Mouse (Mus musculus) heart, adult 2 months (tissue): ENCODE measurements around the gene Vti1b. TPM values are rescaled to one million over a fixed set of nuclear protein-coding genes. Genes with fewer than 3 reads are reported as not detected.

Experiments
- DNase-seq, 2 experiments: peaks; one replicate each; pipeline ENCODE4 v3.0.0; 2021
- H3K27ac ChIP-seq: fragments of 200-600 bp; 2 replicates; pipeline ENCODE4 v1.8.1; 2022
- H3K27me3 ChIP-seq: fragments of 200-500 bp; 2 replicates; pipeline ENCODE4 v1.6.1; 2012; ENCODE audit warnings: mild to moderate bottlenecking, low read length, inconsistent platforms, mixed read lengths; ENCODE audit not compliant: control insufficient read depth, insufficient read depth
- H3K36me3 ChIP-seq: fragments of 200-500 bp; 2 replicates; pipeline ENCODE4 v1.6.1; 2012; ENCODE audit warnings: low read length, inconsistent platforms; ENCODE audit not compliant: control insufficient read depth, insufficient read depth
- H3K4me1 ChIP-seq: fragments of 200-500 bp; 2 replicates; pipeline ENCODE4 v1.6.1; 2011; ENCODE audit warnings: low read length; ENCODE audit not compliant: control insufficient read depth, insufficient read depth
- H3K4me3 ChIP-seq: fragments of 200-600 bp; 2 replicates; pipeline ENCODE4 v1.8.1; 2022
- H3K79me2 ChIP-seq: fragments of 200-500 bp; replicated peaks from 2 replicates; pipeline ENCODE4 v1.6.1; 2012; ENCODE audit warnings: mild to moderate bottlenecking, inconsistent platforms, low read length, moderate library complexity, mixed read lengths; ENCODE audit not compliant: control insufficient read depth, insufficient read depth
- H3K9ac ChIP-seq: fragments of 200-500 bp; 2 replicates; pipeline ENCODE4 v1.6.1; 2012; ENCODE audit warnings: low read depth, mild to moderate bottlenecking, control low read depth, inconsistent platforms, low read length, mixed read lengths
- CTCF ChIP-seq: fragments of 200-600 bp; IDR thresholded peaks from 2 replicates; pipeline ENCODE4 v1.8.1; 2022; ENCODE audit warnings: antibody characterized with exemption, mild to moderate bottlenecking, moderate library complexity
- EP300 ChIP-seq: fragments of 200-500 bp; IDR thresholded peaks from 2 replicates; pipeline ENCODE4 v1.6.1; 2011; ENCODE audit warnings: low read depth, low read length, control low read depth; ENCODE audit not compliant: insufficient read depth
- POLR2A ChIP-seq: fragments of 200-500 bp; IDR thresholded peaks from 2 replicates; pipeline ENCODE4 v1.6.1; 2011; ENCODE audit warnings: mild to moderate bottlenecking, low read depth, low read length, control low read depth; ENCODE audit not compliant: insufficient read depth
- WGBS: fragments of 180-500 bp; shearing (Covaris S2); methylation state at CpG from one replicate; pipeline ENCODE4 v1.1.7; 2018; 5-methylcytosine and 5-hydroxymethylcytosine counted together
- intact Hi-C: fragments of 180-260 bp; cut with DNase I; formaldehyde crosslinking; loops from one replicate; pipeline ENCODE4 v1.15.1; 2025
- polyA plus RNA-seq: library from polyadenylated mRNA; depleted of rRNA; stranded (reverse); fragments of >200 nt; gene quantifications from 2 replicates; pipeline ENCODE4 v1.2.3, GENCODE M21; 2012; rRNA removed
- total RNA-seq, 2 experiments: library from RNA; stranded (reverse); gene quantifications; 2 replicates each; pipeline ENCODE4 v1.2.3; 2021

The Vti1b gene
- total and polyA plus RNA-seq, 3 experiments: 37.3 to 103 (median 100) TPM

DNA sequence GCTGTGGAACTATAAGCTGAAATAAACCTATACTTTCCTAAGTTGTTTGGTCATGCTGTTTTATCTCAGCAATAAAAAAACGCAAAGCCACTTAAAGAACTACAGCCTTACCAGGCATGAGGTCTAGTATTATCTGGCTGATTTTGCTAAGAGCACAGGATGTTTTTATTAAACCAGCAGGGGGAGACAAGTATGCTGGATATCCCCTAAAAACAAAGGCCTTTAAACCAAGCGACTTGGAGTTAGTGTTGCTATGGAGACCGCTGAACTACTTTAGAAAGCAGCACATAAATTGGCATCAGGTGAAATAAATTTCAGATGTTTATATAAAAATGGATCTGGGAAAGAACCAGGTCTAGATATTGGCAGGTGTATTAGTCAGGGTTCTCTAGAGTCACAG, 49.6 kb downstream of the Vti1b start:
- Histone ChIP-seq H3K27ac (no peak overlapping the region), H3K9ac (no peak overlapping the region), H3K4me1 (no peaks in the 10 kb centered on the region), H3K4me3 (no peak overlapping the region), H3K36me3 (no peaks in the 10 kb centered on the region), H3K27me3 (no peaks in the 10 kb centered on the region), H3K79me2 (no peaks in the 10 kb centered on the region)
- TF ChIP-seq EP300 (no peak), CTCF (peak; percentile 42)
- no peak for DNase-seq
- intact Hi-C loops: no loop called here
- 29% methylated on average over 3 of the region's 3 CpGs for WGBS

DNA sequence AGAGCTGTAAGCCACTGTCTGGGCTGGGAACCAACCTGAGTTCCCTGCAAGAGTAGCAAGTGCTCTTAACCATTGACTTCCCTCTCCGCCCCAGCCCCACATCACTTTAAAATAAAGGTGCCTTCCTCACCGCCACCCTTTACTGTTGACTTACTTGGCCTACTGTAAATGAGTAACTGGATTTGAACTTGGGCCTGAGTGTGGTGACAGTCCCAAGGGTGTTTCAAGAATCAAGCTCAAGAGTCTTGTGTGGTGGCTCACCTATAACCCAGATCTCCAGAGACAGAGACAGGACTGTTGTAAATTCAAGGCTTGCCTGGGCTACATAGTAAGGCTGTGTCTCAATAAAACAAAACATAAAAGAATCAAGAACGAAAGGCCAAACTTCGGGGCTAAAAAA, 53.5 kb downstream of the Vti1b start:
- no peak overlapping the region for H3K9ac ChIP-seq
- no peak overlapping the region for H3K27ac ChIP-seq
- intact Hi-C loops: no loop called here
- no peaks in the 10 kb centered on the region for H3K4me1 ChIP-seq
- no peak for TF ChIP-seq EP300
- TF ChIP-seq POLR2A: no peak
- TF ChIP-seq CTCF: no peak
- no peaks in the 10 kb centered on the region for H3K27me3 ChIP-seq
- H3K4me3 ChIP-seq: no peak overlapping the region
- no peaks in the 10 kb centered on the region for H3K79me2 ChIP-seq
- no peaks in the 10 kb centered on the region for H3K36me3 ChIP-seq
- 80% methylated on average over 4 of the region's 4 CpGs for WGBS
- no peak for DNase-seq

Other genes with a start within 250 kb of the Vti1b start
- gene Tmem229b, start 165.0 kb downstream of the Vti1b start, total RNA-seq: 1 to 10 TPM; 3.2 to 3.3 TPM
- gene Tmem229b, start 165.0 kb downstream of the Vti1b start, polyA plus RNA-seq: 4.2 and 9.8 TPM in 2 replicates
- gene Plekhh1, start 143.5 kb downstream of the Vti1b start, total RNA-seq: 1 to 10 TPM; 1.4 to 1.7 TPM
- 1.8 and 2.8 TPM in 2 replicates for gene Plekhh1, start 143.5 kb downstream of the Vti1b start, polyA plus RNA-seq
- 1 to 10 TPM; 3.4 to 4.4 TPM for gene Pigh, start 83.0 kb downstream of the Vti1b start, total RNA-seq
- 4.6 and 5.4 TPM in 2 replicates for gene Pigh, start 83.0 kb downstream of the Vti1b start, polyA plus RNA-seq
- not detected for gene Arg2, start 41.9 kb downstream of the Vti1b start, total RNA-seq
- gene Arg2, start 41.9 kb downstream of the Vti1b start, polyA plus RNA-seq: 0.16 TPM in 1 of 2 replicates, not detected in the other
- 1 to 10 TPM; 2.3 to 3.2 TPM for gene Rdh11, start 19.6 kb upstream of the Vti1b start, total RNA-seq
- gene Rdh11, start 19.6 kb upstream of the Vti1b start, polyA plus RNA-seq: 1.6 and 4.2 TPM in 2 replicates
- under 1 TPM in 1 of 2 experiments, not detected in 1; 0.37 TPM for gene Rdh12, start 36.2 kb upstream of the Vti1b start, total RNA-seq
- 0.67 and 0.72 TPM in 2 replicates for gene Rdh12, start 36.2 kb upstream of the Vti1b start, polyA plus RNA-seq
- gene Zfyve26, start 123.6 kb upstream of the Vti1b start, total RNA-seq: 10 to 100 TPM; 14.3 to 14.8 TPM
- 10.8 and 13.3 TPM in 2 replicates for gene Zfyve26, start 123.6 kb upstream of the Vti1b start, polyA plus RNA-seq
- gene Rad51b, start 124.6 kb upstream of the Vti1b start, total RNA-seq: under 1 TPM; 0.47 to 0.50 TPM
- 0.26 and 0.49 TPM in 2 replicates for gene Rad51b, start 124.6 kb upstream of the Vti1b start, polyA plus RNA-seq